Mouse (Mus musculus) lung, postnatal 0 days (tissue): ENCODE measurements around the gene Sh2d2a. TPM values are rescaled to one million over a fixed set of nuclear protein-coding genes. Genes with fewer than 3 reads are reported as not detected.
"Not testable (repeated sequence)": the region's sequence is repeated elsewhere in the genome, so short reads cannot be mapped to it uniquely, and the experiment has no call there.

Experiments
- ATAC-seq: fragments of 200-750 bp; cut with Nextera tagmentation; 2 replicates; pipeline ENCODE4 v1.8.0; 2017; ENCODE audit warnings: moderate library complexity
- DNase-seq: peaks from one replicate; pipeline ENCODE4 v3.0.0-alpha.2; 2016; ENCODE audit warnings: low spot score
- H3K27ac ChIP-seq: fragments of 300-500 bp; sonication (generic); 2 replicates; pipeline ENCODE4 v1.5.1; 2014; ENCODE audit warnings: antibody characterized with exemption, mild to moderate bottlenecking, low read length, mixed read lengths
- H3K27me3 ChIP-seq: fragments of 300-500 bp; sonication (generic); replicated peaks from 2 replicates; pipeline ENCODE4 v1.6.1; 2014; ENCODE audit warnings: low read length, mixed read lengths; ENCODE audit not compliant: insufficient read depth
- H3K36me3 ChIP-seq: fragments of 300-500 bp; sonication (generic); 2 replicates; pipeline ENCODE4 v1.6.1; 2014; ENCODE audit warnings: low read length, mixed read lengths; ENCODE audit not compliant: insufficient read depth
- H3K4me1 ChIP-seq: fragments of 300-500 bp; sonication (generic); 2 replicates; pipeline ENCODE4 v1.6.1; 2014; ENCODE audit warnings: antibody characterized with exemption, low read depth, low read length, mixed read lengths; ENCODE audit not compliant: insufficient read depth
- H3K4me2 ChIP-seq: fragments of 300-500 bp; sonication (generic); replicated peaks from 2 replicates; pipeline ENCODE4 v1.6.1; 2014; ENCODE audit warnings: low read depth, mild to moderate bottlenecking, low read length, moderate library complexity, mixed read lengths
- H3K4me3 ChIP-seq: fragments of 300-500 bp; sonication (generic); 2 replicates; pipeline ENCODE4 v1.5.1; 2014; ENCODE audit warnings: low read depth, low read length
- H3K9ac ChIP-seq: fragments of 300-500 bp; sonication (generic); replicated peaks from 2 replicates; pipeline ENCODE4 v1.6.1; 2014; ENCODE audit warnings: low read depth, mild to moderate bottlenecking
- H3K9me3 ChIP-seq: fragments of 300-500 bp; sonication (generic); 2 replicates; pipeline ENCODE4 v1.6.1; 2016; ENCODE audit warnings: low read length, mixed read lengths
- CTCF ChIP-seq: IDR thresholded peaks from 2 replicates; pipeline ENCODE4 v1.5.1; 2016; ENCODE audit warnings: antibody characterized with exemption, mild to moderate bottlenecking
- EP300 ChIP-seq: IDR thresholded peaks from 2 replicates; pipeline ENCODE4 v1.6.1; 2016; ENCODE audit warnings: antibody characterized with exemption, mild to moderate bottlenecking, control low read depth
- WGBS: fragments of 180-500 bp; shearing (Covaris S2); extraction: QIAGEN DNeasy Blood & Tissue Kit; methylation state at CpG from one replicate; pipeline ENCODE4 v1.1.7; 2014; 5-methylcytosine and 5-hydroxymethylcytosine counted together
- polyA plus RNA-seq: library from polyadenylated mRNA; unstranded; fragments of >200 nt; fragmentation: Nextera tagmentation; extraction: Ambion mirVana; gene quantifications from 2 replicates; pipeline ENCODE4 v1.2.1, GENCODE M21; 2015

Sh2d2a gene
- polyA plus RNA-seq, 1 experiment from 2014 or later, result 0.25 TPM

- Histone ChIP-seq H3K9ac (no peak overlapping the region), H3K27ac (no peak overlapping the region), H3K4me2 (no peak overlapping the region), H3K4me1 (no peaks in the 10 kb centered on the region), H3K9me3 (no peaks in the 10 kb centered on the region), H3K27me3 (no peaks in the 10 kb centered on the region), H3K4me3 (no peak overlapping the region), H3K36me3 (no peaks in the 10 kb centered on the region)
- no peak for TF ChIP-seq EP300
- DNase-seq, result no peak
- WGBS, result 55% methylated on average over 5 of the region's 5 CpGs
- ATAC-seq, result no peak
Measured at GRCm38 (mm10) chr3:87847680-87848079, 1.1 kb downstream of the Sh2d2a start.

GRCm38 (mm10) chr3:87849117-87849516 lies 2.6 kb downstream of the Sh2d2a start:
- Histone ChIP-seq H3K4me2 (no peak overlapping the region), H3K27ac (no peak overlapping the region), H3K4me1 (no peaks in the 10 kb centered on the region), H3K9ac (no peak overlapping the region), H3K27me3 (no peaks in the 10 kb centered on the region), H3K4me3 (no peak overlapping the region), H3K36me3 (no peaks in the 10 kb centered on the region), H3K9me3 (no peaks in the 10 kb centered on the region)
- no peak for ATAC-seq
- DNase-seq, result no peak
- 77% methylated on average over 14 of the region's 14 CpGs for WGBS
- TF ChIP-seq EP300, result no peak
- no peak for TF ChIP-seq CTCF

- ATAC-seq (no peak), DNase-seq (peak; percentile 11)
- WGBS, result 50% methylated on average over 7 of the region's 7 CpGs
- Histone ChIP-seq H3K4me3 (no peak overlapping the region), H3K9ac (no peak overlapping the region), H3K4me1 (no peaks in the 10 kb centered on the region), H3K27me3 (no peaks in the 10 kb centered on the region), H3K27ac (no peak overlapping the region), H3K4me2 (no peak overlapping the region), H3K9me3 (no peaks in the 10 kb centered on the region), H3K36me3 (peaks cover 15% of the 10 kb centered on the region)
- TF ChIP-seq EP300 (no peak), CTCF (no peak)
Measured at GRCm38 (mm10) chr3:87854795-87855568, 8.4 kb downstream of the Sh2d2a start.

- DNase-seq (peak; percentile 16), ATAC-seq (no peak)
- no peaks in the 10 kb centered on the region for H3K27me3 ChIP-seq
- H3K4me1 ChIP-seq, result no peaks in the 10 kb centered on the region
- peaks cover 15% of the 10 kb centered on the region for H3K36me3 ChIP-seq
- H3K27ac ChIP-seq, result no peak overlapping the region
- H3K4me2 ChIP-seq, result no peak overlapping the region
- no peaks in the 10 kb centered on the region for H3K9me3 ChIP-seq
- no peak overlapping the region for H3K4me3 ChIP-seq
- H3K9ac ChIP-seq, result no peak overlapping the region
- TF ChIP-seq EP300 (no peak), CTCF (no peak)
- 65% methylated on average over 8 of the region's 8 CpGs for WGBS
Measured at GRCm38 (mm10) chr3:87855936-87856335, 9.4 kb downstream of the Sh2d2a start.

GRCm38 (mm10) chr3:87857666-87858065 lies 11.1 kb downstream of the Sh2d2a start:
- Histone ChIP-seq H3K4me1 (no peaks in the 10 kb centered on the region), H3K9me3 (no peaks in the 10 kb centered on the region), H3K27ac (no peak overlapping the region), H3K27me3 (no peaks in the 10 kb centered on the region), H3K4me2 (no peak overlapping the region), H3K36me3 (peaks cover 29% of the 10 kb centered on the region), H3K4me3 (no peak overlapping the region), H3K9ac (no peak overlapping the region)
- TF ChIP-seq EP300 (no peak), CTCF (no peak)
- whole genome bisulfite sequencing, result 89% methylated on average over 8 of the region's 8 CpGs
- ATAC-seq (no peak), DNase-seq (no peak)

GRCm38 (mm10) chr3:87859813-87860212 lies 13.3 kb downstream of the Sh2d2a start:
- H3K9me3 ChIP-seq, result no peaks in the 10 kb centered on the region
- no peak overlapping the region for H3K4me2 ChIP-seq
- no peaks in the 10 kb centered on the region for H3K4me1 ChIP-seq
- no peak overlapping the region for H3K4me3 ChIP-seq
- no peak overlapping the region for H3K9ac ChIP-seq
- TF ChIP-seq EP300, result no peak
- peak; percentile 91 for TF ChIP-seq CTCF
- ATAC-seq (peak; percentile 70), DNase-seq (peak; percentile 84)
- peaks cover 34% of the 10 kb centered on the region for H3K36me3 ChIP-seq
- 20% methylated on average over 3 of the region's 3 CpGs for WGBS
- no peaks in the 10 kb centered on the region for H3K27me3 ChIP-seq
- no peak overlapping the region for H3K27ac ChIP-seq

- H3K4me1 ChIP-seq, H3K9me3 ChIP-seq, H3K27ac ChIP-seq, H3K27me3 ChIP-seq, ATAC-seq, DNase-seq, H3K4me3 ChIP-seq, H3K4me2 ChIP-seq, H3K9ac ChIP-seq: not testable (repeated sequence)
- WGBS, result 92% methylated on average over 4 of the region's 4 CpGs
- peaks cover 36% of the 10 kb centered on the region for H3K36me3 ChIP-seq
Measured at GRCm38 (mm10) chr3:87864111-87864510, 17.6 kb downstream of the Sh2d2a start.
